Mouse (Mus musculus): ENCODE results near the gene Gm20605. TPM values are rescaled to one million over a fixed set of nuclear protein-coding genes. Genes with fewer than 3 reads are reported as not detected.
"Not testable (repeated sequence)": the region's sequence is repeated elsewhere in the genome, so short reads cannot be mapped to it uniquely, and the experiment has no call there.

The Gm20605 gene
- polyA plus RNA-seq, 1 experiment from 2014 or later, result 9.4 TPM

- ATAC-seq (ENCODE audit: low FRiP score, low read depth); H3K9ac ChIP-seq; H3K9me3 ChIP-seq; H3K4me3 ChIP-seq; H3K27ac ChIP-seq; H3K4me2 ChIP-seq (replicated peaks); H3K27me3 ChIP-seq (replicated peaks); H3K36me3 ChIP-seq: not testable (repeated sequence)
- 93% methylated on average over 2 of the region's 2 CpGs for WGBS
- H3K4me1 ChIP-seq, result peaks cover 20% of the 10 kb centered on the region
Observed at GRCm38 (mm10) chr5:137614921-137615320, 14.1 kb upstream of the Gm20605 start.

GRCm38 (mm10) chr5:137615347-137615746, 13.6 kb upstream of the Gm20605 start:
- no peak for ATAC-seq (ENCODE audit: low FRiP score, low read depth)
- H3K4me1 ChIP-seq, result peaks cover 18% of the 10 kb centered on the region
- H3K36me3 ChIP-seq, result no peaks in the 10 kb centered on the region
- no peak overlapping the region for H3K4me3 ChIP-seq
- H3K9ac ChIP-seq, result no peak overlapping the region
- WGBS, result 84% methylated on average over 7 of the region's 7 CpGs
- no peaks in the 10 kb centered on the region for H3K27me3 ChIP-seq (replicated peaks)
- no peak overlapping the region for H3K27ac ChIP-seq
- H3K9me3 ChIP-seq, result no peaks in the 10 kb centered on the region
- H3K4me2 ChIP-seq (replicated peaks), result no peak overlapping the region

- no peak overlapping the region for H3K4me2 ChIP-seq (replicated peaks)
- H3K27me3 ChIP-seq (replicated peaks), result no peaks in the 10 kb centered on the region
- H3K27ac ChIP-seq, result no peak overlapping the region
- no peaks in the 10 kb centered on the region for H3K36me3 ChIP-seq
- WGBS, result 89% methylated on average over 11 of the region's 11 CpGs
- no peak overlapping the region for H3K4me3 ChIP-seq
- H3K9ac ChIP-seq, result no peak overlapping the region
- no peaks in the 10 kb centered on the region for H3K9me3 ChIP-seq
- H3K4me1 ChIP-seq, result peaks cover 7% of the 10 kb centered on the region; the same call in 1 of the 2 replicates
- ATAC-seq (ENCODE audit: low FRiP score, low read depth), result no peak
Observed at GRCm38 (mm10) chr5:137623937-137624530, 4.9 kb upstream of the Gm20605 start.

- H3K4me3 ChIP-seq, result peak overlapping the region; percentile 78
- H3K27ac ChIP-seq, result peak overlapping the region; percentile 11; the same call in 1 of the 2 replicates
- no peaks in the 10 kb centered on the region for H3K27me3 ChIP-seq (replicated peaks)
- H3K9ac ChIP-seq, result peak overlapping the region; percentile 51; the same call in 1 of the 2 replicates
- H3K4me1 ChIP-seq, result peaks cover 38% of the 10 kb centered on the region
- 5% methylated on average over 9 of the region's 9 CpGs for WGBS
- peaks cover 3% of the 10 kb centered on the region; the same call in 1 of the 2 replicates for H3K36me3 ChIP-seq
- ATAC-seq (ENCODE audit: low FRiP score, low read depth), result no peak
- H3K9me3 ChIP-seq, result no peaks in the 10 kb centered on the region
- H3K4me2 ChIP-seq (replicated peaks), result peak overlapping the region; percentile 59
Observed at GRCm38 (mm10) chr5:137627991-137628390, 984 bp upstream of the Gm20605 start.

GRCm38 (mm10) chr5:137629306-137629721, 339 bp downstream of the Gm20605 start:
- ATAC-seq (ENCODE audit: low FRiP score, low read depth), result peak; percentile 51
- under 1% methylated on average over 23 of the region's 23 CpGs for WGBS

GRCm38 (mm10) chr5:137629906-137630545, 1.1 kb downstream of the Gm20605 start:
- peak overlapping the region; percentile 79 for H3K4me2 ChIP-seq (replicated peaks)
- WGBS, result 25% methylated on average over 6 of the region's 6 CpGs

More at GRCm38 (mm10) chr5:137629306-137629721, 339 bp downstream of the Gm20605 start:
- peak overlapping the region; percentile 86 for H3K27ac ChIP-seq
- peak overlapping the region; percentile 81 for H3K9ac ChIP-seq
- H3K4me3 ChIP-seq, result peak overlapping the region; percentile 78
- H3K4me1 ChIP-seq, result peaks cover 38% of the 10 kb centered on the region
- H3K4me2 ChIP-seq (replicated peaks), result peak overlapping the region; percentile 79
- H3K9me3 ChIP-seq, result no peaks in the 10 kb centered on the region
- no peaks in the 10 kb centered on the region for H3K27me3 ChIP-seq (replicated peaks)
- H3K36me3 ChIP-seq, result peaks cover 16% of the 10 kb centered on the region

GRCm38 (mm10) chr5:137630602-137631001, 1.6 kb downstream of the Gm20605 start:
- WGBS, result 38% methylated on average over 3 of the region's 3 CpGs
- Histone ChIP-seq H3K36me3 (peaks cover 25% of the 10 kb centered on the region), H3K4me1 (peaks cover 35% of the 10 kb centered on the region), H3K27me3 (replicated peaks) (no peaks in the 10 kb centered on the region), H3K27ac (peak overlapping the region; percentile 46), H3K9ac (peak overlapping the region; percentile 81), H3K9me3 (no peaks in the 10 kb centered on the region), H3K4me3 (peak overlapping the region; percentile 7; the same call in 1 of the 2 replicates), H3K4me2 (replicated peaks) (peak overlapping the region; percentile 79)
- no peak for ATAC-seq (ENCODE audit: low FRiP score, low read depth)

More at GRCm38 (mm10) chr5:137629906-137630545, 1.1 kb downstream of the Gm20605 start:
- Histone ChIP-seq H3K4me1 (peaks cover 35% of the 10 kb centered on the region), H3K9me3 (no peaks in the 10 kb centered on the region), H3K9ac (peak overlapping the region; percentile 81), H3K36me3 (peaks cover 20% of the 10 kb centered on the region), H3K4me3 (peak overlapping the region; percentile 78), H3K27me3 (replicated peaks) (no peaks in the 10 kb centered on the region), H3K27ac (no peak overlapping the region)
- ATAC-seq (ENCODE audit: low FRiP score, low read depth), result no peak

GRCm38 (mm10) chr5:137631171-137631570, 2.2 kb downstream of the Gm20605 start:
- Histone ChIP-seq H3K36me3 (peaks cover 31% of the 10 kb centered on the region), H3K27ac (peak overlapping the region; percentile 46; the same call in 1 of the 2 replicates), H3K27me3 (replicated peaks) (no peaks in the 10 kb centered on the region), H3K4me1 (peaks cover 35% of the 10 kb centered on the region), H3K4me2 (replicated peaks) (peak overlapping the region; percentile 79), H3K9me3 (no peaks in the 10 kb centered on the region), H3K9ac (peak overlapping the region; percentile 81), H3K4me3 (peak overlapping the region; percentile 7; the same call in 1 of the 2 replicates)
- no peak for ATAC-seq (ENCODE audit: low FRiP score, low read depth)
- 67% methylated on average over 9 of the region's 9 CpGs for WGBS

GRCm38 (mm10) chr5:137631591-137631990, 2.6 kb downstream of the Gm20605 start:
- peak overlapping the region; percentile 81; the same call in 1 of the 2 replicates for H3K9ac ChIP-seq

GRCm38 (mm10) chr5:137633397-137634084, 4.6 kb downstream of the Gm20605 start:
- H3K27ac ChIP-seq, result no peak overlapping the region
- H3K9me3 ChIP-seq, result no peaks in the 10 kb centered on the region
- H3K4me2 ChIP-seq (replicated peaks), result no peak overlapping the region
- H3K4me1 ChIP-seq, result peaks cover 31% of the 10 kb centered on the region
- ATAC-seq (ENCODE audit: low FRiP score, low read depth), result no peak
- no peaks in the 10 kb centered on the region for H3K27me3 ChIP-seq (replicated peaks)
- H3K9ac ChIP-seq, result no peak overlapping the region
- H3K36me3 ChIP-seq, result peaks cover 55% of the 10 kb centered on the region
- WGBS, result 87% methylated on average over 12 of the region's 12 CpGs
- no peak overlapping the region for H3K4me3 ChIP-seq

More at GRCm38 (mm10) chr5:137631591-137631990, 2.6 kb downstream of the Gm20605 start:
- no peak overlapping the region for H3K4me3 ChIP-seq
- H3K36me3 ChIP-seq, result peaks cover 35% of the 10 kb centered on the region
- H3K4me1 ChIP-seq, result peaks cover 35% of the 10 kb centered on the region
- no peak overlapping the region for H3K27ac ChIP-seq
- peak overlapping the region; percentile 79 for H3K4me2 ChIP-seq (replicated peaks)
- ATAC-seq (ENCODE audit: low FRiP score, low read depth), result no peak
- WGBS, result 73% methylated on average over 4 of the region's 4 CpGs
- H3K9me3 ChIP-seq, result no peaks in the 10 kb centered on the region
- no peaks in the 10 kb centered on the region for H3K27me3 ChIP-seq (replicated peaks)

GRCm38 (mm10) chr5:137639472-137639871, 10.5 kb downstream of the Gm20605 start:
- ATAC-seq (ENCODE audit: low FRiP score, low read depth), result no peak
- no peak overlapping the region for H3K4me3 ChIP-seq
- no peak overlapping the region for H3K27ac ChIP-seq
- H3K9ac ChIP-seq, result no peak overlapping the region
- H3K36me3 ChIP-seq, result peaks cover 82% of the 10 kb centered on the region
- no peak overlapping the region for H3K4me2 ChIP-seq (replicated peaks)
- peaks cover 4% of the 10 kb centered on the region; the same call in 1 of the 2 replicates for H3K4me1 ChIP-seq
- 87% methylated on average over 7 of the region's 7 CpGs for WGBS
- no peaks in the 10 kb centered on the region for H3K9me3 ChIP-seq
- H3K27me3 ChIP-seq (replicated peaks), result peaks cover 21% of the 10 kb centered on the region

- no peak within 1 kb of the TSS for H3K4me2 ChIP-seq (replicated peaks)
- H3K4me1 ChIP-seq, result peaks cover 15% of the 10 kb centered on the region
- no peak within 1 kb of the TSS for H3K27ac ChIP-seq
- H3K27me3 ChIP-seq (replicated peaks), result peaks cover 36% of the 10 kb centered on the region
- ATAC-seq (ENCODE audit: low FRiP score, low read depth), result peak; percentile 39; the same call in 1 of the 2 replicates
- peaks cover 69% of the 10 kb centered on the region for H3K36me3 ChIP-seq
- no peak within 1 kb of the TSS for H3K9ac ChIP-seq
- 88% methylated on average over 19 of the region's 19 CpGs for WGBS
- H3K9me3 ChIP-seq, result no peaks in the 10 kb centered on the region
- H3K4me3 ChIP-seq, result no peak within 1 kb of the TSS
Observed at GRCm38 (mm10) chr5:137641054-137641453, 12.1 kb downstream of the Gm20605 start, which contains the start of gene Sap25. TSS of gene Sap25 (plus strand) at chr5:137641334.
